Mouse (Mus musculus) bone marrow, adult 2 months (tissue): ENCODE data around the gene Arhgef3.

ENCODE experiments used
- CTCF ChIP-seq: fragments of 200-500 bp; IDR thresholded peaks from 2 replicates; pipeline ENCODE4 v1.5.1; 2011; ENCODE audit warnings: low read length, control low read depth; ENCODE audit not compliant: control insufficient read depth, insufficient read depth
- POLR2A ChIP-seq: fragments of 200-500 bp; IDR thresholded peaks from 2 replicates; pipeline ENCODE4 v1.6.1; 2011; ENCODE audit warnings: low read depth, mild to moderate bottlenecking, control low read depth, low read length, borderline replicate concordance; ENCODE audit not compliant: control insufficient read depth

DNA sequence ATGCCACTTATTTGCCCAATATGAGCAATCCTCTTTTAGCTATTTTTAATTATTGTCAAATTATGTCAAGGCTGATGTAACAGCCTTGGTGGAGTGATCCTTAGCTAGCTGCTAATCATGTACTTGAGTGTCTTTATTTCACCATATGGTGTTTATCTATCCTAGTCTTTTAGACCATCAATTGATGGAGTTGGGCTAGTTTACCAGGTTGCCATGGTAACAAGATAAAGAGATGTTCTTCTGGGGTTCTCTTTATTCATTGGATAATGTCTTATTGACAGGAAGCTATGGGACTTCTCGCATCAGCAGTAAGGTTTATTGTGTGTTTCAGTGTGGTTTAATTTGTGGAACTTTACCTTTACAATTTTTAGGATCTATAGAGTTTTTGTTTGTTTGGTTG lies 151.9 kb downstream of the Arhgef3 start:
- TF ChIP-seq POLR2A, result no peak
- TF ChIP-seq CTCF, result no peak
